Mouse (Mus musculus): ENCODE measurements around the gene Nucks1.
"Not testable (repeated sequence)": the region's sequence is repeated elsewhere in the genome, so short reads cannot be mapped to it uniquely, and the experiment has no call there.

Nucks1 gene

DNA sequence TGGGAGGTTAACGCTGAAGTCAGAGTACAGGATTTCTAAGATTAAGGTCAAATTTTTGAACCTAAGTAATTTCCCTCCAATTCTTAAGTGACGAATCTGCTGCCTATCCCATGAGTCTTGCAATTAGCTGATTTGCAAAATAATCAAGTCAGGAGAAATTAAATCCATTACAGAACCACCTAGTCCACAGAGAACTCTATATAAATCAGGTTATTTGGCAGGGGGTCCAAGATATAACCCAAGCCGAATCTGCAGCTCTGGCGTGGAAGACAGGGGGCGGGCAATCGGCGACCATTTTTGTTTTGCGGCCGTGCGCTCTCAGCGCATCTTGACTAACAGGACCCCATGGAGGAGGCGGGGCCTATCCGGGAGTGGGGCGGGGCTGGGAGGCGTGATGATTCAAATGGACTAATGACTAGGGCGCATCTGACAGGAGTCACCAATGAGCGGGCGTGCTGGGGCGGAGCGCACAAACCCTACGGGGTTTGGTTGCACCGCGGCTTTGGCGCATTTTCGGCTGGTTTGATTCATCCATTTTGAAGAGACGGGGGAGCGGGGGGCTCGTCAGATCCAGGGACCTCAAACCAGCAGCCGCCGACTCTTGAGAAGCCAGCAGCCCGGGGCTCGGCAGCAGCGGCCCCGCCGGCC, at the start of gene Nucks1:
TSS of gene Nucks1 (plus strand) at position 534 of the 648 bp plus-strand sequence.
- peak; percentile 100 for DNase-seq (ENCODE audit: extremely low spot score)

DNA sequence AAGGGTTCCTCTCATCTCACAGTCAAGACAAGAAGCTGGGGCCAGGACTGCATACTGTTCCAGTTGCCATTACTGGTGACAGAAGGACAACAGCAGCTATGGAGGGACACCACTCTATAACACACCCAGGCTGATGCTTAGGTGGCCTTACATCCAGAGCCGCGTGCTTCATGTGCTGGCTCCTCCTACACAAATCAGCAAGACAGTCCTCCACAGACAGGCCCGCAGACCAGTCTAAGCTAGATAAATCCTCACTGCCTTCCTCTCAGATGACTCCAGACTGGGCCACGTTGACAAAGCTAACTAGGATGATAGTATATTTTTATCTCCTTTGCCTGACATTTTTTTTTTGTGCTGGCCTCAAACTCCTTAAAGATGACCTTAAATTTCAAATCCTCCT, 48.5 kb upstream of the Nucks1 start:
- DNase-seq (ENCODE audit: extremely low spot score) = no peak

DNA sequence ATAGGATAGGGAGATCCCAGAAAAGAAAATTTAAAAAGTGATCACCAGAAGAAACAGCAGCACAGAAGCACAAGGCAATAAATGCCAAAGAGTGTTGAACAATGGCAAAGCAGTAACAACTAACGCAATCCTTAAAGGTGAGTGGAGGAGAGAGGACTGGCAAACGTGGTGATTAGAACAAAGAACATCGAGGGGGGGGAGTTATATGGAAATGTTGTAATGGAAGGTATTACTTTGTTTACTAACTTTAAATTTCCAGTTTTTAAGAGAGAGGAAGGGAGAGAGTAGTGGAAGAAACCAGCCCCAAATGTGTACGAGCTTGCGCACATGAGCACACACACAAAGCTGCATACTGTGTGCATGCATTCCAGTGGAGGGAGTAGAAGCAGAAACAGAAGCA, 44.7 kb upstream of the Nucks1 start:
- no peak for DNase-seq (ENCODE audit: extremely low spot score)

DNA sequence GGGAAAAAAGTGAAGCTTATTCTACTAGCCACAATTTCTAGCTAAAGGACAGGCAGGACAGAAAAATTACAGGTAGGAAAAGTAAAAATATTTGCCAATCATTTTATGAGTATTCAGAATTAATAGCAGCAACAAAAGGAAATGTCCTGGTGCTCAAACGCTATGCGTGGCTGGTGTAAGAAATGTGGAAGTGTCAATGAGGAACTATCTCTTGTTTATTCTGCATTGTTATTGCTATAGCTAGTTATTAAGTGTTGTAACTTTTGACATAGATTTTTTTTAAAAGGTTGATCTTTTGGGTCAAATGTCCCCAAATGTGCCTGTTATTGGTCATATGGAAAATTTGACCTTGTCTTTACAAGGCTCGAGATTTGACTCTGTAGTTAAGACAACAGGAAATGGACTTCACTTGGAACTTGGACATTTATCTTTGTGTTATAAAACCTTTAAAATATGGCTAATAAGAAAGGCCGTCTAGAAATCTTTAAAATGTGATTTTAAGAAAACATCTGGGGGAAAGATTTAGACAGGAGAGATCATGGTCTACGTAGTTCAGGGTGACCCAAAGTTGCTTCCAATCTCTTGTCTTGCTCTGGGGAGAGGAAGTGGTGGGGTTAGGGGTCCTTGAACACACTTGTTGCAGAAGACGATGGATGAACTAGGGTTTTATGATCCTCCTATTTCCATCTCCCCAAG, 43.9 kb upstream of the Nucks1 start:
- no peak for DNase-seq (ENCODE audit: extremely low spot score)

DNA sequence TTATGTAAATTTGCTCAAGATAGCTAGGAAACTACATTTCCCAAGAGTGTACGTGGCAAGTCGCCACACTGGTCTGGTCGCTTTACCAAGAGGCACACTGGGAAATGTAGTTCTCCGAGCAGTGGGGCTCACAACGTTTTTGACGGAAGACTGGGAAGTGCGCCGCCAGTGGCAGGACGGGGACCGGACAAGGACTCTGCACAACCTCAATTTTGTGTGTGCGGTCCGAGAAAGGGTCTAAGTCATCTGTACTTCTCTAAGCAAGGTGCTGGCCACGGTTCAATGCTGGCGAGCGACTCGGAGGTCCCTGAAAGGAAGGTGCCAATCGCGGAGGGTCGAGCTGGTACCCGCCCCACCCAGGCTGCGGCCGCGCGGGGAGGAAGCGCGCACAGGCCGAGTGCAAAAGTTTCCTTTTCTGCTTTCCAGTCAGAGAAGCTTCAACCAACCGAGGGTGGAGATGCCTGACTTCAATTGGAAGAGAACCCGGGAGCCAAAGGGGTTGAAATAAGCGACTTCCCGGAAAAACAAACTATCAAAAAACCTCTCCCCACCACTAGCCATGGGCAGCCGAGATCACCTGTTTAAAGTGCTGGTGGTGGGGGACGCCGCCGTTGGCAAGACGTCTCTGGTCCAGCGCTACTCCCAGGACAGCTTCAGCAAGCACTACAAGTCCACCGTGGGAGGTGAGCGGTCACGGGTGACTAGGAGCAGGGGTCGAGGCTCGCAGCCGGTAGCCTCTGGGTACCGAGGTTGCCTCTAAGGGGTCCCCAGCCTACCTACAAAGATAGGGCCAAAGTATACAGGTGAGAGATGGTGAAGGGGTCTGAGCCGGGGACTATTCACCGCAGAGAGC, 43.0 kb upstream of the Nucks1 start, which contains the start of gene Rab29:
TSS of gene Rab29 (plus strand) at position 132 of the 853 bp plus-strand sequence.
- DNase-seq (ENCODE audit: extremely low spot score) = peak; percentile 88

DNA sequence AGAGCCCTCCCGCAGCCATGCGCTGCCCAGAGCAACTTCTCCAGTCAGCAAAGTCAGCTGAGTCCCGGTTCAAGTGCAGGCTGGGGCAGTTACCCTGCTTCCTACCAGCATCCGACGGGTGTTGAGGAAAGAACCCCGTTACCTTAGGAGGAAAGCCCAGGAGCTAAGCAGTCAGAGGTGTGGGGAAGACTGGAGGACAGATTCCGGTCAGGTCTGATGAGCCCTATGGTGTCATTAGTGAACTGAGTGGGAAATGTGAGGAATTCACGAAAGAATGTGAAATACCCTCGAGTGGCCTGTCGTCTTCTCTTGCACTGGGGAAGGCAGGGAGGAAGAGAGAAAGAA, 42.4 kb upstream of the Nucks1 start:
- no peak for DNase-seq (ENCODE audit: extremely low spot score)

DNA sequence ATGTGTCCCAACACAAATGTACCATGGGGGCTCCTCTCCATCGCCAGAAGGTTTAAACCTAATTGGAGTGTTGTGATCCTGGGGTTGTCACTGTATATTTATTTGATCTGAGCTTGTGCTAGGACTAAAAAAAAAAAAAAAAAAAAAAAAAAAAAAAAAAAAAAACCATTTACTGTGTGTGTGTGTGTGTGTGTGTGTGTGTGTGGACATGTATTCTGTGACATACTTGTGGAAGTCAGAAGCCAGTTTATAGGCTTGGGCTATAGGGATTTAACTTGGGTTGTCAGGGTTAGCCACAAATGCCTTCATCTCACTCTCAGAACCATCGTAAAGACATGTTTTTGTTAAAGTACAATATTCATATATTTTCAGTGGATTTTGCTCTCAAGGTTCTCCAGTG, 40.8 kb upstream of the Nucks1 start:
- no peak for DNase-seq (ENCODE audit: extremely low spot score)

DNA sequence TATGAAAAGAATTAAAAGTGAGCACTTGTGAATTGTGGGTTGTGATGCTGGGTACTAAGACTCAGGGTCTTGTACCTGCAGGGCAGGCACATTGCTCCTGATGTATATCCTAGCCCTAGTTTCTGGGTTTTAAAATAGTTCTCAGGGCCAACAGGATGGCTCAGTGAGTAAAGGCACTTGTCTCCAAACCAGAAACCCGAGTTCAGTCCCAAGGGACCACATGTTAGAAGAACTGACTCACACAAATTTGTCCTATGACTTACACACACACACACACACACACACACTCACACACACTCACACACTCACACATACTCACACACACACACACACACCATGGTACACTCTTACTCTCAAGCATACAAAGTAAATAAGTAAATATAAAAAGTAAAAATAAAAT, 37.5 kb upstream of the Nucks1 start:
- DNase-seq (ENCODE audit: extremely low spot score) = no peak

DNA sequence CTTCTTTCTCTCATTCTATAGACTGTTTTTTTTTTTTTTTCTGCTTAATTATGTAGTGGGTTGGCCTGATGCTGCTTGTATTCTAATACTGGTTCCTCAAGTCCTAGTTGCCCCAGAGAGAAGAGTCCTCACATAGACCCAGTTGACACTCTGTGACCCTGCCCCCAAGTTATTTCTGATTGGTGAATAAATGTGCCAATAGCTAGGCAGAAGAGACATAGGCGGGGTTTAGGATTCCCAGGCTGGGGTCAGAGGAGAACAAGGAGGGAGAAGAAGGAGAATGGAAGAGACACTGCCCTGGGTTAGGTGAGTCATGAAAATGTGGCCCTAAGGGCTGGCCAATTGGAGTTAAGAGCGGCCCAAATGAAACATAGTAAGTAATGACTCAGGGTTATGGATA, 30.5 kb upstream of the Nucks1 start:
- no peak for DNase-seq (ENCODE audit: extremely low spot score)

DNA sequence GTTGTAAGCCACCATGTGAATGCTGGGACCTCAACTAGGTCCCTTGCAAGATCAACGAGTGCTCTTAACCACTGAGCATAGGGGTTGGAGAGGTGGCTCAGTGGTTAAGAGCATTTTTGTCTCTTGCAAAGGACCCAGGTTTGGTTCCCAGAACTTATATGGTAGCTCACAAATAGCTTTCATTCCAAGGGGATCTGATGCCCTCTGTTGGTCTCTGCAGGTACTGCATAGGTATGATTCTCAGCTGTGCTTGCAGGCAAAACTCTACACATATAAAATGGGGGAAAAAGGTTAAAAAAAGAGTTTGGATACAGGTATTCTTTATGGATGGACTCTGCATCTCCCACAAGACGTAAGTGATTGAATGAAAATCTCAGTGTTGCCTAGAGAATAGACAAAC, 27.5 kb upstream of the Nucks1 start:
- DNase-seq (ENCODE audit: extremely low spot score) = peak; percentile 38

DNA sequence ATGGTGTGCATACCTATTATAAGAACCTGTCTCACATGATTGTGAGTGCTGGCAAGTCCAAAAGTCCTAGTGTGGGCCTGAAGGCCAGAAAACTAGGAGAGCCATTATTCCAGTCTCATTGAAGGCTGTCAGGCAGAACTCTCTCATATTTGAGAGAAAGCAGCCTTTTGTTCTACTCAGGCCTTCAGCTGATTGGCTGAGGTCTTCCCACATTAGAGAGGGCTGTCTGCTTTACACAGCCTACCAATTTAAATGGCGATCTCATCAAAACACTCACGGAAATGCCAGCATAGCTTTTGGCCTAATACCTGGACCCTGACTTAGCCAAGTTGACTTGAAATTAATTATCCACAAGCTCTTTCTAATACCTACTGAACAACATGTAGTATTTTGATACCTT, 24.2 kb upstream of the Nucks1 start:
- DNase-seq (ENCODE audit: extremely low spot score) = no peak

DNA sequence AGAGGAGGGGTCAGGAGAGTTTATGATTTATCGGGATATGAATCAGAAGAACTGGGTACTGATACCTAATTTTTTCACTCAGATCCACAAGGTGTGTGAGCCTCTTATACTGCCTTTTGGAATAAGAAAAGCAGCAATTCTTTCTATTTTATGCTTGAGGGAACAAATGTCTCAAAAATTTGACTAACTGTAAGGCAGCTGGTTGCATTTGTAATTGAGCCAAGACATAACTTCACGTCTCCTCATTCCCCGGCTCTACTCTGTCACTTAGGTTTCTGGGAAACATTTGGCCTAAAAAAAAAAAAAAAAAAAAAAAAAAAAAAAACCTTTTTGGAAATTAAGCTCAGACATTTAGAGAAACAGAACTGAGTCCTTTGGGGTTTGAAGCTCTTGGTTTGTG, 23.7 kb upstream of the Nucks1 start:
- no peak for DNase-seq (ENCODE audit: extremely low spot score)

DNA sequence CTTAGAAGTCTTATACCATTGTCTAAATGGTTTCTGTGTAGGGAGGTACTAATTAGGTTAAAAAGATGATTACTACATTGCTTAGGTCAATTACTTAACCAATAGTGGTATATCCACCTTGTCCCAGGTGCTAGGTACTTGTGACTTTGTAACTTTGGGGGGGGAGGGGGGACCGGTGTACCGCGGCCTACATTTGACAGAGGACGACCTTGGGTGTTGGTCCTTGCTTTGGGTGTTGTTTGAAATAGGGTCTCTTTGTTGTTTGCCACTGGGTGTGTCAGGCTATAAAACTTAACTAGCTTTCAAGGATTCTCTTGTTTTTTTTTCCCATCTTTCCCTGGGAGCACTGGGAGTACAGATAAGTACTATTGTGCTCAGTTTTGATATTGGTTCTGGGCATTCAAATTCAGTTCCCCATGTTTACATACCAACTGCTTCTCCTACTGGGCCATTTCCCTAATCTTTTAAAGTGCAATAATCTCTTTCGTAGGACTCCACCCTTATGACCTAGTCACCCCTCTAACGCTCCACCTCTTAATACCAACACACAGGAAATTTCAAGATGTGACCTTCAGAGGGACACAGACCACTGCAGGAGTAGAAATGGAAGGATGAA, 20.2 kb upstream of the Nucks1 start:
- no peak for DNase-seq (ENCODE audit: extremely low spot score)

DNA sequence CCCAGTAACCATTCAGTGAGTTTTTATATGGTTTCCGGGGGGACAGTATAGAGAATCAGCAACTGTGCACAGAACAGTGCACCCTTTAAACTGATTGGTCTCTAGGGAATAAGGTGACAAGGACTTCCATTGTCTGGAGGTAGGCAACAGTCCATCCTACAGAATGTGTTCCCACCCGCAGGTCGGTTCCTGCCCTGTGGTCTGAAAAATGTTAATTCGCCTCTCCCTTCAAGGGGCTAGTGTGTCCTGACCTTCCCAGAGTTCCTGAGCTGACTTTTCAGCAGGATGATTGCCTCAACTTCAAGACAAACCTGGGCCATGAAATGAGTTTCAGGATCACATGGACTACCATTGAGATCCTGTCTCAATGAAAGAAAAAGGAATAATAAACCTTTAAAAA, 18.9 kb upstream of the Nucks1 start:
- DNase-seq (ENCODE audit: extremely low spot score) = no peak

DNA sequence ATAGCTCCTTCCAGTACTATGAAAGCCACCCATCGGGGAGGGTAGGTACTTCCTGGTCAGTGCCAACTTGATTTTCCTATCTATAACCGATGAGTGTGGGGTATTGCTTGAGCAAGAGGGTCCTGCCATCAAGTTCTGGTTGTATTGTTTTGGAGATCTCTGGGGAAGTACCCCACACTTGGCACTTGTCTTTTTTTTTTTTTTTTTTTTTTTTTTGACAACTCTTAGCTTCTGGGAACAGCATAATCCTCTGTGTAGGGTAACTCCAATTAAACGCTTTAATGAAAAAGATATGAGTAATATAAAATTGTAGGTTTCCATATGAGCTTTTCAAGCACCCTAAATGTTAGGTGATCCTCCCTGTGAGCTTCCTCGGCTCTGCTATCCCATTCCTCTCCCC, 7.7 kb upstream of the Nucks1 start:
- DNase-seq (ENCODE audit: extremely low spot score) = no peak

DNA sequence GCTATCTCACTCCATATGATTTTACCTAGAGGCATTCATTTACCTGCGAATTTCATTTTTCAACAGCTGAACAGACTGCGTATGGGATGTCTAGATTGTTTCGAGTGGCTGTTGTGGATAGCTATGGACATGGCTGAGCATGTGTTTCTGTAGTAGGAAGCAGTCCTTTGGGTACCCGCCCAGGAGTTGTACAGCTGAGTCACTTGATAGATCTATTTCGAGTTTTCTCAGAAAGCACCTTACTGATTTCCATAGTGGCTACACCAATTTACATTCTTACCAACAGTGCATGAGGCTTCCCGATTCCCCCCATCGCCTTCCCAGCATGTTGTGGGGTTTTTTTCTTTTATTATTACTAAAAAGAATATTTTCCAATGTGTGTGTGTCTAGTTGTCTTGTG, 7.1 kb upstream of the Nucks1 start:
- DNase-seq (ENCODE audit: extremely low spot score) = no peak

DNA sequence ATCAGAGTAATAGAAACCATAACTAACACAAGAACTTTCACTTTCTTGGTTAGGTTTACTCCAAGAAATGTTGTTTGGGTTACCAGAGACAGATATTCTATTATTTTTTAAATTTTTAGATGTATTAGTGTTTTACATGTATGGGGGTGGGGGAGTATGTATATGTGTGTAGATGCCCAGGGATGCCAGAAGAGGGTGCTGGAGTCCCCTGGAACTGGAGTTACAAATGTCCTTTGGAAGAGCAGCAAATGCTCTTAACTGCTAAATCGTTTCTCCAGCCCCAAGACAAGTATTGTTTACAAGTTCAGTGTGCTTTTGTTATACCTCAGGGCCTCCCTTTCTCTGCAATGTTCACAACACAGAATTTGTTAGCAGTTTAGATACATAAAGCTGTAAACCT, 4.8 kb upstream of the Nucks1 start:
- DNase-seq (ENCODE audit: extremely low spot score) = peak; percentile 30

DNA sequence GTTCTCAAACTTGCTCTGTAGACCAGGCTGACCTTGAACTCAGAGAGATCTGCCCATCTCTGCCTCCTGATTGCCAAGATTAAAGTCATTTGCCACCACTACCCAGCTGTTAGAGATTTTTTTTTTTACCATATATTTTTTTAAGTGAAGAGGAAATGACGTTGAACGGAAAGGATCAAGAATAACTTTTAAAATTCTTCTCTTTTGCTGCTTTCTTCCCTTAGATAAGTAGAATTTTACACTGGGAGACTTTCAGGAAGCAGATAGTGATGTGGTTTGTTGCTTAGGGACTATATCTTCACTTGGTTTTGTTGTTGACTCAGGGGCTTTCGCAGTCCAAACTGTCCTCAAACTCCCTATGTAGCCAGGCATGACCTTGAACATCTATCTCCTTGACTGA, 1.9 kb upstream of the Nucks1 start:
- DNase-seq (ENCODE audit: extremely low spot score) = no peak

DNA sequence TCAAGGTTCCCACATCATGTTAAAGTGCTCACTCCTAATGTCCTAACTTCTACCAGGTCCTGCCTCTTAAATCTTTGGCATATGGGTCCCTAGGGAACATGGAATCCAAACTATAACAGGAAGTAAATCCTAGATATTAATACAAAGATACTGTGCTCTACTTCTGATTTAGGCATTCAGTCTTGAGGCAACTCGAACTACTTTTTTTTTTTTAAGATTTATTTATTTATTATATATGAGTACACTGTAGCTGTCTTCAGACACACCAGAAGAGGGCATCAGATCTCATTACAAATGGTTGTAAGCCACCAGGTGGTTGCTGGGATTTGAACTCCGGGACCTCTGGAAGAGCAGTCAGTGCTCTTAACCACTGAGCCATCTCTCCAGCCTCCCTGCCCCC, 1.1 kb upstream of the Nucks1 start:
- DNase-seq (ENCODE audit: extremely low spot score) = not testable (repeated sequence)

DNA sequence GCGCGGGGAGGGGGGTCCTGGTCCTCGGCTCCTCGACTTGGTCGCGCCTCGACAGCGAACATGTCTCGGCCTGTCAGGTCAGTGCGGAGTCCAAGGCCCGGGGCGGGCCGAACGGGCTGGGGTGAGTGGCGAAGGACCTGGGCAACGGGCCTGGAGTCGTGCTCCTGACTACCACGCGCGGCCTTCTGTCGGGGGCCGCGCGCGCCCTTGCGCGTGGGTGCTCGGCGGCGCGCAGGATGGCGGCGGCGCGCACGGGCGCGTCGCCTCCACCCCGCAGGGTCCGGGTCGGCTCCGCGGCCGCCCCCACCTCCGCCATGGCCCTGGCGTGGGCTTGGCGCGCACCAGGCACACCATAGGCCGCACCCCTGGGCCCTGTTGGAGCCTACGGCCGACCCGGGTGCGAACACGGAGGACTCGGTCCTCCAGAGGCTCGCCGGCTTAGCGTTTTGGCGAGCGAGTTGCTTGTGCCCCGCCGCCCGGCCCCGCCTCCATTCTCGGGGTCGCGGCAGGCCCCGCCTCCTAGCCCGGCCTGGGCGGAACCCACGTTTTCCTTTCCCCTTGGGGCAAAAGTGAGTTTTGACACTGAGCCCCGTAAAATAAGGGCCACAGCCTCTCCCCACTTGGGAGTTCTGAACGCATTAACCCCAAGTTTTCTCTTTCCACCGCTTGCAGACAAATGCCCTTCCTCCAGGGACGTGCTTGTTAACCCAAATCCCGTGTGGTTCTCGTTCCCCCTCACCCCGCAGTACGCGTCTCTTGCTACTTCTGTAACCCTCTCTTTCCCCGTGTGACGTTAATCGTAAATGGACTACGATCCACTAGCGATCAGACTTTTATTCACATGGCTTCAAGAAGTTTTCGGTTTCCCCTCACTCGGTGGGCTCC, 582 bp downstream of the Nucks1 start:
- DNase-seq (ENCODE audit: extremely low spot score) = peak; percentile 85

DNA sequence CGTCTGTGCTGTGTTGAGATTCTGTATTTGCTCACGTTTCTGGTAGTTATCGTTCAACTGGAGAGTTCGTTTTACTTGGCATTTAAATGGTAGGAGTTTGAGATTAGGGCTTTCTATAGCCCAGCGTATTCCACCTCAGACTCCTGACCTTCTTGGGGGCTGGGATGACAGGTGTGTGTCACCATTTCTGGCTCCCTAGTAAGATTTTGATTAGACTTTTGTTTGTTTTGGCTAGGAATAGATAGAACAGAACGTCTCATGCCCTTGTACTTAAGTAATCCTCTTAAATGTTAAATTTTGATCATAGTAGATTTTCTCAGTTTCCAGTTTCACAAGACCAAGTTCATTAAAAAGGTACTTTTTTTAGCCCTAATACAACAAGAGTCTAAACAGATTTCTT, 7.3 kb downstream of the Nucks1 start:
- no peak for DNase-seq (ENCODE audit: extremely low spot score)

Data from embryo, embryonic 9.5 days (tissue).